Mouse (Mus musculus): ENCODE measurements around the gene Tufm. TPM values are rescaled to one million over a fixed set of nuclear protein-coding genes. Genes with fewer than 3 reads are reported as not detected.

Gene Tufm
- polyA plus RNA-seq, 1 experiment from 2014 or later, result 77.5 TPM

GRCm38 (mm10) chr7:126466707-126467106 lies 20.5 kb upstream of the Tufm start:
- no peak for ATAC-seq (ENCODE audit: low FRiP score, low TSS enrichment)
- 86% methylated on average over 5 of the region's 5 CpGs for WGBS
- peaks cover 10% of the 10 kb centered on the region; the same call in 1 of the 2 replicates for H3K4me1 ChIP-seq (replicated peaks; ENCODE audit: control insufficient read depth, insufficient read depth)
- H3K4me2 ChIP-seq (replicated peaks; ENCODE audit: low read depth), result no peak overlapping the region
- TF ChIP-seq CTCF (IDR thresholded peaks at IDR 0.05; ENCODE audit: low read depth) (no peak), EP300 (optimal IDR thresholded peaks at IDR 0.05) (no peak)
- H3K27ac ChIP-seq (replicated peaks), result no peak overlapping the region
- H3K27me3 ChIP-seq (ENCODE audit: control insufficient read depth, insufficient read depth, low read length), result no peaks in the 10 kb centered on the region
- no peak for DNase-seq (ENCODE audit: low spot score)
- H3K36me3 ChIP-seq (ENCODE audit: control insufficient read depth, insufficient read depth, low read length), result peaks cover 28% of the 10 kb centered on the region
- no peak overlapping the region for H3K4me3 ChIP-seq (ENCODE audit: low read depth, low read length)
- no peak overlapping the region for H3K9ac ChIP-seq (ENCODE audit: low read length)
- no peaks in the 10 kb centered on the region for H3K9me3 ChIP-seq (ENCODE audit: control insufficient read depth, low read length)

DNA sequence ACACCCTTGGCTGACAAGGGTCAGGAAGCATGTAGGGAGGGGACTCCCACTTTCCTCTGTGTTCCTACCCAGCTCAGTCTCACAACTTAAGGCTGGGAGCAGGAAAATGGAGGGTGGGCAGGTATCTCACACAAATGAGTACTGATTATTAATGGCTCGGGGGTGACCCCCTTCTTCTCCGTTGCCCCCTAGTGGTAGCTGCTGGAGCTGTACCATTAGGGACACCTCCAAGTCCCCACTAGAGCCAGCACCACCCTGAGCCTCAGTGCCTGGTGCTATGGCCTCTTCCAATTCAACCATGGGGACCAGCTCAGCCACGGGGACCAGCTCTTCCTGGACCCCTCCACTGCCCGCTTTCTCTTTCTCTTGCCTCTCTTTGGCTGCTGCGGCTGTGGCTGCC lies 19.9 kb upstream of the Tufm start:
- ATAC-seq (ENCODE audit: low FRiP score, low TSS enrichment) (no peak), DNase-seq (ENCODE audit: low spot score) (peak; percentile 57)
- WGBS, result 69% methylated on average over 5 of the region's 5 CpGs
- Histone ChIP-seq H3K27me3 (ENCODE audit: control insufficient read depth, insufficient read depth, low read length) (no peaks in the 10 kb centered on the region), H3K4me2 (replicated peaks; ENCODE audit: low read depth) (no peak overlapping the region), H3K9ac (ENCODE audit: low read length) (no peak overlapping the region), H3K4me1 (replicated peaks; ENCODE audit: control insufficient read depth, insufficient read depth) (peaks cover 10% of the 10 kb centered on the region; the same call in 1 of the 2 replicates), H3K27ac (replicated peaks) (no peak overlapping the region), H3K4me3 (ENCODE audit: low read depth, low read length) (no peak overlapping the region), H3K36me3 (ENCODE audit: control insufficient read depth, insufficient read depth, low read length) (peaks cover 34% of the 10 kb centered on the region), H3K9me3 (ENCODE audit: control insufficient read depth, low read length) (no peaks in the 10 kb centered on the region)
- TF ChIP-seq EP300 (optimal IDR thresholded peaks at IDR 0.05), result no peak
- peak; percentile 70 for TF ChIP-seq CTCF (IDR thresholded peaks at IDR 0.05; ENCODE audit: low read depth)

- H3K4me3 ChIP-seq (ENCODE audit: low read depth, low read length), result no peak overlapping the region
- ATAC-seq (ENCODE audit: low FRiP score, low TSS enrichment) (no peak), DNase-seq (ENCODE audit: low spot score) (no peak)
- TF ChIP-seq EP300 (optimal IDR thresholded peaks at IDR 0.05), result no peak
- TF ChIP-seq CTCF (IDR thresholded peaks at IDR 0.05; ENCODE audit: low read depth), result no peak
- H3K27ac ChIP-seq (replicated peaks), result no peak overlapping the region
- no peak overlapping the region for H3K9ac ChIP-seq (ENCODE audit: low read length)
- no peaks in the 10 kb centered on the region for H3K27me3 ChIP-seq (ENCODE audit: control insufficient read depth, insufficient read depth, low read length)
- H3K4me2 ChIP-seq (replicated peaks; ENCODE audit: low read depth), result no peak overlapping the region
- H3K4me1 ChIP-seq (replicated peaks; ENCODE audit: control insufficient read depth, insufficient read depth), result peaks cover 10% of the 10 kb centered on the region; the same call in 1 of the 2 replicates
- no peaks in the 10 kb centered on the region for H3K9me3 ChIP-seq (ENCODE audit: control insufficient read depth, low read length)
- 83% methylated on average over 16 of the region's 18 CpGs for WGBS
- peaks cover 36% of the 10 kb centered on the region for H3K36me3 ChIP-seq (ENCODE audit: control insufficient read depth, insufficient read depth, low read length)
These were observed 19.1 kb upstream of the Tufm start for GRCm38 (mm10) chr7:126467834-126468627.

- ATAC-seq (ENCODE audit: low FRiP score, low TSS enrichment), result no peak
- Histone ChIP-seq H3K4me1 (replicated peaks; ENCODE audit: control insufficient read depth, insufficient read depth) (0 out of 2 replicates have a peak, but pooled peaks cover 6% of the 10 kb centered on the region), H3K4me2 (replicated peaks; ENCODE audit: low read depth) (no peak overlapping the region), H3K27ac (replicated peaks) (no peak overlapping the region), H3K4me3 (ENCODE audit: low read depth, low read length) (no peak overlapping the region), H3K9ac (ENCODE audit: low read length) (no peak overlapping the region), H3K27me3 (ENCODE audit: control insufficient read depth, insufficient read depth, low read length) (no peaks in the 10 kb centered on the region), H3K9me3 (ENCODE audit: control insufficient read depth, low read length) (no peaks in the 10 kb centered on the region), H3K36me3 (ENCODE audit: control insufficient read depth, insufficient read depth, low read length) (peaks cover 36% of the 10 kb centered on the region)
- DNase-seq (ENCODE audit: low spot score), result no peak
- 74% methylated on average over 6 of the region's 6 CpGs for WGBS
- TF ChIP-seq EP300 (optimal IDR thresholded peaks at IDR 0.05) (no peak), CTCF (IDR thresholded peaks at IDR 0.05; ENCODE audit: low read depth) (no peak)
These were observed 17.1 kb upstream of the Tufm start for GRCm38 (mm10) chr7:126470077-126470476.

GRCm38 (mm10) chr7:126471361-126471760 lies 15.8 kb upstream of the Tufm start:
- DNase-seq (ENCODE audit: low spot score) (no peak), ATAC-seq (ENCODE audit: low FRiP score, low TSS enrichment) (no peak)
- Histone ChIP-seq H3K4me1 (replicated peaks; ENCODE audit: control insufficient read depth, insufficient read depth) (0 out of 2 replicates have a peak, but pooled peaks cover 3% of the 10 kb centered on the region), H3K27ac (replicated peaks) (no peak overlapping the region), H3K9me3 (ENCODE audit: control insufficient read depth, low read length) (no peaks in the 10 kb centered on the region), H3K4me3 (ENCODE audit: low read depth, low read length) (no peak overlapping the region), H3K27me3 (ENCODE audit: control insufficient read depth, insufficient read depth, low read length) (no peaks in the 10 kb centered on the region), H3K4me2 (replicated peaks; ENCODE audit: low read depth) (no peak overlapping the region), H3K9ac (ENCODE audit: low read length) (no peak overlapping the region), H3K36me3 (ENCODE audit: control insufficient read depth, insufficient read depth, low read length) (peaks cover 36% of the 10 kb centered on the region)
- TF ChIP-seq CTCF (IDR thresholded peaks at IDR 0.05; ENCODE audit: low read depth) (no peak), EP300 (optimal IDR thresholded peaks at IDR 0.05) (no peak)
- 92% methylated on average over 5 of the region's 5 CpGs for WGBS

DNA sequence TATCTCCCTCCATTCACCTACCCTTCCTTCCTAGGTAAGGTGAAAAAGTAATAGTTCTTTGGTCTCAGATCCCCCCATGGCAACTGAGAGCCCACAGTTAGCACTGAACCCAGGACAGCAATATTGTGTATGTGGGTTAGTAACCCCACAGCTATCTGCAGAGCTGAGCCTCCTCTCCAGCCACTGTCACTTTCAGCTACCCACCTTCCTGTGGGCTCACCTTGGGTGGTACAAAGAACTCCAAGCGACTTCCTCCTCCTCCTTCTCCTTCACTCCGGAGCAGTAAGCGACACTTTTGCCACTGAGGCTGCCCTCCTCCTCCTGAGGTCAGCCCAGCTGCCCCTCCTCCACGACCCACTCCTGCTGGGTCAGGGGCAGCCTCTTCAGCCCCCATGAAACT lies 15.3 kb upstream of the Tufm start:
- ATAC-seq (ENCODE audit: low FRiP score, low TSS enrichment) (no peak), DNase-seq (ENCODE audit: low spot score) (no peak)
- Histone ChIP-seq H3K9me3 (ENCODE audit: control insufficient read depth, low read length) (no peaks in the 10 kb centered on the region), H3K9ac (ENCODE audit: low read length) (no peak overlapping the region), H3K4me1 (replicated peaks; ENCODE audit: control insufficient read depth, insufficient read depth) (0 out of 2 replicates have a peak, but pooled peaks cover 3% of the 10 kb centered on the region), H3K36me3 (ENCODE audit: control insufficient read depth, insufficient read depth, low read length) (peaks cover 34% of the 10 kb centered on the region), H3K27me3 (ENCODE audit: control insufficient read depth, insufficient read depth, low read length) (no peaks in the 10 kb centered on the region), H3K4me2 (replicated peaks; ENCODE audit: low read depth) (no peak overlapping the region), H3K27ac (replicated peaks) (no peak overlapping the region), H3K4me3 (ENCODE audit: low read depth, low read length) (no peak overlapping the region)
- TF ChIP-seq CTCF (IDR thresholded peaks at IDR 0.05; ENCODE audit: low read depth), result no peak
- TF ChIP-seq EP300 (optimal IDR thresholded peaks at IDR 0.05), result no peak
- WGBS, result 81% methylated on average over 4 of the region's 4 CpGs

All from stomach, postnatal 0 days (tissue).